Mouse (Mus musculus) heart, postnatal 0 days (tissue): ENCODE results near the gene Sbp.

Experiments used
- CTCF ChIP-seq: IDR thresholded peaks from 2 replicates; pipeline ENCODE4 v1.5.1; 2016; ENCODE audit warnings: antibody characterized with exemption, control low read depth, low read depth
- EP300 ChIP-seq: IDR thresholded peaks from 2 replicates; pipeline ENCODE4 v1.6.1; 2016; ENCODE audit warnings: antibody characterized with exemption, low read depth

DNA sequence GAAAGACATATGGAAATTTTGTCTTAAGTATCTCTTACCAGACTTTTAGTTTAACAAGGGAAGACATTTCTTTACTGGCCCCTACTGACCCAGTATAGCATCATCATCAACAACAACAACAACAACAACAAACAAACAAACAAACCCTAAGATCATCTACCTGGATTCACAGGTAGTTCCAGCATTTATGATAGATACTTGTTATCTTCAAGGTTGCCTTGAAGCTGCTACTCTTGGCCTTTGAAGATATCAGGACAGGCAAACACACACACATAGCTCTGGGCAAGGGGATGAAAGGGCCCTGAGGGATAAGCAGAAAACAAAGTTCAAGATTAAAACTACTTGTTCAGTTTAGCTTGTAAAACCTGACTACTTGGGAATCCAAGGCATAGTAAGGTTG is at the start of gene Sbp:
- TF ChIP-seq CTCF (no peak), EP300 (no peak)
